Mouse (Mus musculus) forebrain, embryonic 13.5 days (tissue): ENCODE results near the gene Htra2. TPM values are rescaled to one million over a fixed set of nuclear protein-coding genes. Genes with fewer than 3 reads are reported as not detected.
A peak's percentile ranks its signal among the peaks of the same experiment; 100 is the strongest.

ENCODE experiments used
- ATAC-seq: fragments of 200-750 bp; cut with Nextera tagmentation; 2 replicates; pipeline ENCODE4 v1.8.0; 2017
- H3K27ac ChIP-seq: fragments of 300-500 bp; sonication (generic); 2 replicates; pipeline ENCODE4 v1.5.1; 2015; ENCODE audit warnings: inconsistent platforms, mild to moderate bottlenecking, moderate library complexity
- H3K27me3 ChIP-seq: fragments of 300-500 bp; sonication (generic); 2 replicates; pipeline ENCODE4 v1.6.1; 2015; ENCODE audit warnings: mild to moderate bottlenecking, inconsistent platforms
- H3K36me3 ChIP-seq: fragments of 300-500 bp; sonication (generic); 2 replicates; pipeline ENCODE4 v1.6.1; 2015; ENCODE audit warnings: mild to moderate bottlenecking, inconsistent platforms; ENCODE audit not compliant: poor library complexity, severe bottlenecking
- H3K4me1 ChIP-seq: fragments of 300-500 bp; sonication (generic); 2 replicates; pipeline ENCODE4 v1.6.1; 2015; ENCODE audit warnings: inconsistent platforms
- H3K4me2 ChIP-seq: fragments of 300-500 bp; sonication (generic); 2 replicates; pipeline ENCODE4 v1.6.1; 2015; ENCODE audit warnings: inconsistent platforms, mild to moderate bottlenecking, moderate library complexity
- H3K4me3 ChIP-seq: fragments of 300-500 bp; sonication (generic); 2 replicates; pipeline ENCODE4 v1.5.1; 2015; ENCODE audit warnings: mild to moderate bottlenecking, inconsistent platforms
- H3K9ac ChIP-seq: fragments of 300-500 bp; sonication (generic); 2 replicates; pipeline ENCODE4 v1.6.1; 2015; ENCODE audit warnings: mild to moderate bottlenecking, inconsistent platforms
- H3K9me3 ChIP-seq: fragments of 300-500 bp; sonication (generic); replicated peaks from 2 replicates; pipeline ENCODE4 v1.6.1; 2016; ENCODE audit warnings: inconsistent platforms
- WGBS: fragments of 180-500 bp; shearing (Covaris S2); methylation state at CpG from one replicate; pipeline ENCODE4 v1.1.7; 2015; 5-methylcytosine and 5-hydroxymethylcytosine counted together
- polyA plus RNA-seq: library from polyadenylated mRNA; unstranded; fragments of >200 nt; fragmentation: Nextera tagmentation; extraction: Ambion mirVana; gene quantifications from 2 replicates; pipeline ENCODE4 v1.2.1, GENCODE M21; 2015

The Htra2 gene
- polyA plus RNA-seq, 1 experiment from 2014 or later = 60.6 TPM

DNA sequence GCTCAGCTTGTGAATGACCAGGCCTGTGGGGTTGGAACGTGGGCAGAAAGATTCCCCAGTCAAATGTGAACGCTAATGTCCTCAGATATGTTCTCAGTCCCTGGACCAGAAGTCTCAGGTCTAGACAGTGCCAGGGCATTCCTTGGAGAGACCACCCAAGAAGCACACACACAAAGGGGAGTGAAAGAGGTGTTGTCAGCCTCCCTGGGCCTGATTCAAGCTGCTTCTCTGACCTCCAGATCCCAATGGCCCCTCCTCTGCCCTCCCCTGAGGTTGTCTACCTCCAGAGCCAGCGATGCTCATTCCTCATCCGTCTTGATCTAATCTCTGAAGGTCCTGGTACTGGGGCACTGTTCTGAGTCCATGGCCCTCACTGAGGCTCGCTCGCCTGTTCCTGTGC, 11.5 kb downstream of the Htra2 start:
- no peak overlapping the region for H3K4me3 ChIP-seq
- no peak for ATAC-seq
- no peaks in the 10 kb centered on the region for H3K36me3 ChIP-seq
- WGBS = 64% methylated on average over 6 of the region's 6 CpGs
- H3K9ac ChIP-seq = no peak overlapping the region
- H3K9me3 ChIP-seq = no peaks in the 10 kb centered on the region
- peaks cover 4% of the 10 kb centered on the region for H3K4me1 ChIP-seq
- H3K27me3 ChIP-seq = no peaks in the 10 kb centered on the region
- H3K27ac ChIP-seq = no peak overlapping the region
- H3K4me2 ChIP-seq = no peak overlapping the region

- Histone ChIP-seq H3K9ac (no peak overlapping the region), H3K4me3 (no peak overlapping the region), H3K27ac (no peak overlapping the region), H3K9me3 (no peaks in the 10 kb centered on the region), H3K36me3 (no peaks in the 10 kb centered on the region), H3K27me3 (0 out of 2 replicates have a peak, but pooled peaks cover 8% of the 10 kb centered on the region), H3K4me1 (peaks cover 11% of the 10 kb centered on the region), H3K4me2 (no peak overlapping the region)
- no peak for ATAC-seq
- WGBS = 80% methylated on average over 5 of the region's 5 CpGs
Measured at GRCm38 (mm10) chr6:83040601-83041000, 14.5 kb downstream of the Htra2 start.

DNA sequence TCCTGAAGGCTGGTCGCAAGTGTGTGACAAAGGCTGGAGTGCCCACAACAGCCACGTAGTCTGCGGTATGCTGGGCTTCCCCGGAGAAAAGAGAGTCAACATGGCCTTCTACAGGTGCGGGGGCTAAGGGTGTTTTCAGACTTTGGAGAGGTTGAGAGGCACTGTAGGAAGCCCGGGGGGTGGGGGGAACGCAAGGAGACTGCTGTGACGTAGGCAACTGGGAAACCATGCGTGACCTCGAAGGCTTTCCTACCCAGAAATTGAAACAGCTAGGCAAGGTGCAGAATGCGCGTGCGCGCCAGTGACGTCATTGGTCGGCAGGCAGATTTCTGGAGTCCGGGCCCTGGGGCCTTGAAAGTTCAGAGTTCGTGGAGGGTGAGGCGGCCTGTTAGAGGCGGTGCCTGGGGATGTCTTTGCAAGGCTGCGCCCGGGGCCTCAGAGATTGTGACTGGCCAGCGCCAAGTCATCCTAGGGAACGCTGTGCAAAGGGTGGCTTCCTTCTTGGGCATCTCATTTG, 16.5 kb downstream of the Htra2 start:
- Histone ChIP-seq H3K4me1 (peaks cover 23% of the 10 kb centered on the region), H3K4me2 (peak overlapping the region; percentile 65), H3K9me3 (no peaks in the 10 kb centered on the region), H3K27ac (no peak overlapping the region), H3K4me3 (peak overlapping the region; percentile 31), H3K9ac (peak overlapping the region; percentile 40; the same call in 1 of the 2 replicates), H3K36me3 (no peaks in the 10 kb centered on the region), H3K27me3 (peaks cover 10% of the 10 kb centered on the region; the same call in 1 of the 2 replicates)
- ATAC-seq = peak; percentile 66
- WGBS = 9% methylated on average over 24 of the region's 24 CpGs

DNA sequence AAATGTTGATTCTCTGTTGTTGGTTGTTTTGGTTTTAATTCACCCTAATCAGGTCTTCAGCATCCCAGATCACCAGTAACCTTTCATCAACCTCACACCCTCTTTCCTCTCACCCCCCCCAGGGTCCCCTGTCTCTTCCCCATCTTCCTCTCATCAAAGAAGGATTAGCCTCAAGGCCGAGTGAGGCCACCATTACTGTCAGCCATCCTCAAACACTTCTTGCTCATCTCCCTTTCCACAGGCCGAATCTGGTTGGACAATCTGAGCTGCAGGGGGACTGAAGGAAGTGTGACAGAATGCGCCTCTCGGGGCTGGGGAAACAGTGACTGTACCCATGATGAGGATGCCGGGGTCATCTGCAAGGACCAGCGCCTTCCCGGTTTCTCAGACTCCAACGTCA, 17.9 kb downstream of the Htra2 start:
- H3K4me1 ChIP-seq = peaks cover 37% of the 10 kb centered on the region

DNA sequence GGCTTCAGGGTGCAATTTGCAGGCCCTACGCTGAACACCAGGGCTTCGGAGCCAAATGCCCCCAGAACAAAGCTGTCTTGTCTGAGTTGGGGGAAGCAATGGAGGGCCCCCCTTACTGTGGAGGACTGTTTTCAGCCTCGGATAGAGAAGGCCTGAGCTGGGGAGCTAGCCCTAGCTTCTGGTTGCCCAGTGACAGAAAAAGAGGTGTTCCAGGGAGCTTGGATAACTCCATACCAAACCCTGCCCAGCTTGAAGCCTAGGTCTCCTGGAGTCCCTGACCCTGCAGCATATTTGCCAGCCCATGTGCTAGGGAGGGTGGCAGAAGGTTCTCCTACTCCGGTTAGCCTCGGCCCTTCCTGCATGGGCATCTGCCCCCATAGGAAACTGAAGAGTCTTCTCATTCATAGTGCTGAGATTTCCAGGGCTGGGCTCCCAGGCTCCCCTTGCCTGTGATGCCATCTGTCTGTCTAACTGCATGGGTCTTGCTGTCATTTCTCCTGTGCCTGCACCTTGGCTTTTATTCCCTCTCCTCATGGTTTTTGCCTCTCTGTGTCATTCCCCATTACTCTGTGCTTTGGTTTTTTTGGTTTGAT, 20.5 kb downstream of the Htra2 start:
- Histone ChIP-seq H3K27me3 (peaks cover 42% of the 10 kb centered on the region), H3K27ac (peak overlapping the region; percentile 22; the same call in 1 of the 2 replicates), H3K4me1 (peaks cover 45% of the 10 kb centered on the region), H3K36me3 (no peaks in the 10 kb centered on the region), H3K4me2 (peak overlapping the region; percentile 70), H3K9ac (peak overlapping the region; percentile 60; the same call in 1 of the 2 replicates), H3K4me3 (peak overlapping the region; percentile 55), H3K9me3 (no peaks in the 10 kb centered on the region)
- 32% methylated on average over 5 of the region's 5 CpGs for WGBS
- ATAC-seq = no peak

More for the DNA sequence above, 17.9 kb downstream of the Htra2 start:
- WGBS = 80% methylated on average over 8 of the region's 8 CpGs
- Histone ChIP-seq H3K4me3 (no peak overlapping the region), H3K36me3 (no peaks in the 10 kb centered on the region), H3K4me2 (no peak overlapping the region), H3K9me3 (no peaks in the 10 kb centered on the region), H3K27ac (no peak overlapping the region), H3K9ac (no peak overlapping the region), H3K27me3 (peaks cover 16% of the 10 kb centered on the region)
- no peak for ATAC-seq

- peak within 1 kb of the TSS; percentile 55 for H3K4me3 ChIP-seq
- peaks cover 40% of the 10 kb centered on the region for H3K4me1 ChIP-seq
- H3K4me2 ChIP-seq = peak within 1 kb of the TSS; percentile 70
- no peaks in the 10 kb centered on the region for H3K9me3 ChIP-seq
- peak; percentile 71 for ATAC-seq
- no peaks in the 10 kb centered on the region for H3K36me3 ChIP-seq
- WGBS = under 1% methylated on average over 47 of the region's 51 CpGs
- peak within 1 kb of the TSS; percentile 60 for H3K9ac ChIP-seq
- H3K27me3 ChIP-seq = peaks cover 47% of the 10 kb centered on the region
- H3K27ac ChIP-seq = peak within 1 kb of the TSS; percentile 22; the same call in 1 of the 2 replicates
Measured at GRCm38 (mm10) chr6:83033249-83034185, 21.6 kb downstream of the Htra2 start, which contains the start of the genes Dok1 and Loxl3. TSS of gene Dok1 (minus strand) at chr6:83033471. TSS of gene Loxl3 (plus strand) at chr6:83034173.

DNA sequence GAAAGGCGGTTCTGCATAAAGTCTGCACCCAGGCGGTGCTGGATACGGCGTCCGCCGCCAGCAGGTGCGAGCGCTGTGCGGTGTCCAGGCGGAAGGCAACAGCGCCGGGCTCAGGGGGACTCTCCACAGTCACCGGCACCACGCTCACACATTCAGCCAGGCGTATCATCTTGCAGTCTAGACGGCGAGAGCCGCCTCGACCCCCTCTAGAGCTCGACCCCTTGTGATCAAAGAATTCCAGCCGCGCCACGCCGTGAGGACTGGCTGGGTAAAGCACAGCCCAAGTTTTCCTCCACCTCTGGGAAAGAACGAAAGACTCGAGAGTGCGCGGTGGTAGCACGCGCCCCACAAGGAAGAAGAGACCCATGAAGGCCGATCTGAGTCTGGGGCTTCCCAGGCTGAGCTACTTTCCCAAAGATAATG, 22.3 kb downstream of the Htra2 start:
- Histone ChIP-seq H3K9ac (peak overlapping the region; percentile 60), H3K27ac (no peak overlapping the region), H3K4me3 (peak overlapping the region; percentile 55), H3K4me1 (peaks cover 33% of the 10 kb centered on the region), H3K9me3 (no peaks in the 10 kb centered on the region), H3K4me2 (peak overlapping the region; percentile 70), H3K27me3 (peaks cover 49% of the 10 kb centered on the region), H3K36me3 (no peaks in the 10 kb centered on the region)
- peak; percentile 54 for ATAC-seq
- under 1% methylated on average over 31 of the region's 31 CpGs for WGBS

GRCm38 (mm10) chr6:83031921-83032590, 23.0 kb downstream of the Htra2 start:
- H3K4me1 ChIP-seq = peaks cover 33% of the 10 kb centered on the region
- H3K27ac ChIP-seq = no peak overlapping the region
- peak overlapping the region; percentile 70 for H3K4me2 ChIP-seq
- ATAC-seq = no peak
- peak overlapping the region; percentile 60; the same call in 1 of the 2 replicates for H3K9ac ChIP-seq
- H3K9me3 ChIP-seq = no peaks in the 10 kb centered on the region
- peaks cover 47% of the 10 kb centered on the region for H3K27me3 ChIP-seq
- 21% methylated on average over 18 of the region's 18 CpGs for WGBS
- peak overlapping the region; percentile 55 for H3K4me3 ChIP-seq
- H3K36me3 ChIP-seq = no peaks in the 10 kb centered on the region

DNA sequence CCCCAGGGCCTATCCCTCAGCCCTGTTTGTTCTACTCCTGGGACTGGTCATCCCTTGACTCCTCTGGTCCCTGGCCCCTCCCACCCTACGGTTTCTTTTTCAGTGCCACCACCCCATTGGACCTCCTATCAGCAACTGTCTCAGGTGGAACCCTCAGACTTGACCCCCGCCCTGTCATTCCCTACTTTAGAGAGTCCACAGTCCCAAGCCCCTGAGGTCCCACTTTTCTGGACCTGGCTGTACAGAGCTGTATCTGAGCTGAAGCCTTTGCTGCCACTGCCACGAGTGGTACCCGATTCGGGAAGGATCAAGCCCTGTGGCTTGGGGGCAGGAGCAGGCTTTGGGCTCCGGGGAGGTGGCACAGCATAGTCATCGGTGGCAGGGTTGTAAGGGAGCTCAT, 24.0 kb downstream of the Htra2 start:
- peaks cover 43% of the 10 kb centered on the region for H3K27me3 ChIP-seq

GRCm38 (mm10) chr6:83029777-83030176, 25.3 kb downstream of the Htra2 start:
- no peak for ATAC-seq
- Histone ChIP-seq H3K4me2 (no peak overlapping the region), H3K9ac (no peak overlapping the region), H3K4me3 (no peak overlapping the region), H3K9me3 (no peaks in the 10 kb centered on the region), H3K4me1 (peaks cover 33% of the 10 kb centered on the region), H3K27ac (no peak overlapping the region), H3K36me3 (no peaks in the 10 kb centered on the region), H3K27me3 (peaks cover 39% of the 10 kb centered on the region)
- 15% methylated on average over 10 of the region's 10 CpGs for WGBS

More for the DNA sequence above, 24.0 kb downstream of the Htra2 start:
- Histone ChIP-seq H3K9me3 (no peaks in the 10 kb centered on the region), H3K36me3 (no peaks in the 10 kb centered on the region), H3K4me3 (no peak overlapping the region), H3K4me2 (no peak overlapping the region), H3K9ac (no peak overlapping the region), H3K27ac (no peak overlapping the region), H3K4me1 (peaks cover 33% of the 10 kb centered on the region)
- no peak for ATAC-seq
- WGBS = 55% methylated on average over 7 of the region's 7 CpGs

GRCm38 (mm10) chr6:83027706-83028105, 27.4 kb downstream of the Htra2 start:
- peaks cover 38% of the 10 kb centered on the region for H3K27me3 ChIP-seq
- no peak overlapping the region; the same call in 1 of the 2 replicates for H3K27ac ChIP-seq
- no peaks in the 10 kb centered on the region for H3K36me3 ChIP-seq
- H3K4me3 ChIP-seq = no peak overlapping the region
- 61% methylated on average over 7 of the region's 9 CpGs for WGBS
- H3K4me2 ChIP-seq = no peak overlapping the region
- H3K4me1 ChIP-seq = peaks cover 13% of the 10 kb centered on the region
- no peak for ATAC-seq
- no peaks in the 10 kb centered on the region for H3K9me3 ChIP-seq
- H3K9ac ChIP-seq = no peak overlapping the region
